Mouse (Mus musculus) thymus, adult 2 months (tissue): ENCODE measurements around the gene Tmem258.

Experiments
- CTCF ChIP-seq: fragments of 200-500 bp; IDR thresholded peaks from 2 replicates; pipeline ENCODE4 v1.5.1; 2012; ENCODE audit warnings: mild to moderate bottlenecking, control low read depth, low read length, moderate library complexity, borderline replicate concordance; ENCODE audit not compliant: control insufficient read depth, poor library complexity, insufficient read depth; ENCODE audit errors: extremely low read depth
- POLR2A ChIP-seq: fragments of 200-500 bp; IDR thresholded peaks from 2 replicates; pipeline ENCODE4 v1.6.1; 2012; ENCODE audit warnings: mild to moderate bottlenecking, low read length, control low read depth, moderate library complexity; ENCODE audit not compliant: control insufficient read depth, poor library complexity, insufficient read depth; ENCODE audit errors: extremely low read depth

GRCm38 (mm10) chr19:10198286-10198685 lies 5.5 kb upstream of the Tmem258 start:
- TF ChIP-seq CTCF, result no peak
- no peak for TF ChIP-seq POLR2A
